Mouse (Mus musculus): ENCODE data around the gene Snx4. TPM values are rescaled to one million over a fixed set of nuclear protein-coding genes. Genes with fewer than 3 reads are reported as not detected.

Gene Snx4
- polyA plus RNA-seq, 1 experiment = 10.3 TPM

DNA sequence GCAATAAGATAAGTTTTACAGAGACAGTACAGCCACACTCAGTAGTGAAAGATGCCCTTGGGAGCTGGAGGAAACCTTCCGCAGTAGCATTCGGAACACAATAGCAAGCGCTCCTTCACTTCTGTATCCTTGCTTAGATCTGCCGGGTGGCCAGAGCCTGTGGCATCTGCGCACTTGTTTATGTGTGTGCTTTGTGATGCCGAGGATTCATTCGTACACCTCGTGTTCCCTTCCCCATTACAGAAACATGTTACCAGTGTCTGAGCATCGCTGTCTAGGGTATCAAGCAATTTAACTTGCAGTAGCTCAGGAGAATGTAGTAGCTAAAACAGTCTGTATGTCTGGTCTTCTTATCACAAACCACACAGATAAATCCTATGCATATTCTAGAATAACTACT, 44.1 kb downstream of the Snx4 start:
- H3K4me1 ChIP-seq (ENCODE audit: control insufficient read depth, insufficient read depth, insufficient read length, low read length) = no peaks in the 10 kb centered on the region
- H3K27ac ChIP-seq (ENCODE audit: insufficient read depth, low read depth, low read length) = no peak overlapping the region
- no peak for TF ChIP-seq CTCF (IDR thresholded peaks at IDR 0.05; ENCODE audit: extremely low read depth, insufficient read length, insufficient replicate concordance, low read depth, low read length)
- TF ChIP-seq POLR2A (IDR thresholded peaks at IDR 0.05; ENCODE audit: low read depth, low read length) = no peak
- H3K4me3 ChIP-seq (ENCODE audit: low read depth, low read length) = no peak overlapping the region
- H3K36me3 ChIP-seq (ENCODE audit: control insufficient read depth, insufficient read depth, low read length) = peaks cover 62% of the 10 kb centered on the region
- 96% methylated on average over 9 of the region's 9 CpGs for WGBS
- H3K27me3 ChIP-seq (ENCODE audit: control insufficient read depth, insufficient read depth, low read length) = no peaks in the 10 kb centered on the region

DNA sequence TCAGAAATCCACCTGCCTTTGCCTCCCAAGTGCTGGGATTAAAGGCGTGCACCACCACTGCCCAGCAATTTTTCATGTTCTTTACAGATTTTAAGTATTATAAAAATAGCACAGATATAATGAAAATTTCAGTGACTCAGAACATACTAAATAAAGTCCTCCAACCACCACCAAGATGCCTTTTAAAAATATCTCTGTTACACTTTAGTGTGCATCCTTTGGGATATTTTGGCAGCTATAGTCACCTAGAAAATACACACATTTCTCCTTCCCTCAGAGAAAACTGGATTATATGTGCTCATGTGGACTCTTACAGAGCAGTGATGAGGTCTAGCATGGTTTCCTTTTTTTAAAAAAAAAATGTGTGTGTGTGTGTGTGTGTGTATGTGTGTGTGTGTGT, 46.3 kb downstream of the Snx4 start:
- Histone ChIP-seq H3K4me1 (ENCODE audit: control insufficient read depth, insufficient read depth, insufficient read length, low read length) (no peaks in the 10 kb centered on the region), H3K27ac (ENCODE audit: insufficient read depth, low read depth, low read length) (no peak overlapping the region), H3K27me3 (ENCODE audit: control insufficient read depth, insufficient read depth, low read length) (no peaks in the 10 kb centered on the region), H3K4me3 (ENCODE audit: low read depth, low read length) (no peak overlapping the region), H3K36me3 (ENCODE audit: control insufficient read depth, insufficient read depth, low read length) (peaks cover 48% of the 10 kb centered on the region)
- WGBS = 100% methylated on average over 1 of the region's 1 CpGs
- no peak for TF ChIP-seq POLR2A (IDR thresholded peaks at IDR 0.05; ENCODE audit: low read depth, low read length)
- TF ChIP-seq CTCF (IDR thresholded peaks at IDR 0.05; ENCODE audit: extremely low read depth, insufficient read length, insufficient replicate concordance, low read depth, low read length) = no peak

DNA sequence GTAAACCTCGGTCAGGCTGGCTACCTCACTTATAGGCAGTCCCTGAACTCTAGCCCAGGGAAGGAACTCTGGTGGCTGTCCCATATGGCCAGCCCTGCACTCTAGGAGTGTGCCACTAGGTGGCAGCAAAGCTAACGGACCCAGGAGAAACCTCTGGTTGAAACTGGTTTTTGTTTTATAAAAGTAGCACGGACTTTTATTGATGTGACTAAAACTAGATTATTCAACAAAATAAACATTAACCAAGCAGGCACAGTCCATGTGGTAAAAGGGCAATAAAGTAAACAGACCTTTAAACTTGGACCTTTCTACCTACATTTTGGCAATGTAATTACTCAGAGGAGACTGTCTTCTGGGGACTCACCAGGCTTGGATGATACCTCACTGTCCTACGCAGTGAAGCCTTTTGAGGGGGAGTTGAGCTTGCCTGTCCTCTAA, 55.4 kb downstream of the Snx4 start:
- TF ChIP-seq CTCF (IDR thresholded peaks at IDR 0.05; ENCODE audit: extremely low read depth, insufficient read length, insufficient replicate concordance, low read depth, low read length) (peak; percentile 93; the same call in 1 of the 2 replicates), POLR2A (IDR thresholded peaks at IDR 0.05; ENCODE audit: low read depth, low read length) (no peak)
- Histone ChIP-seq H3K4me1 (ENCODE audit: control insufficient read depth, insufficient read depth, insufficient read length, low read length) (peaks cover 9% of the 10 kb centered on the region; the same call in 1 of the 2 replicates), H3K27me3 (ENCODE audit: control insufficient read depth, insufficient read depth, low read length) (no peaks in the 10 kb centered on the region), H3K4me3 (ENCODE audit: low read depth, low read length) (no peak overlapping the region), H3K36me3 (ENCODE audit: control insufficient read depth, insufficient read depth, low read length) (peaks cover 7% of the 10 kb centered on the region), H3K27ac (ENCODE audit: insufficient read depth, low read depth, low read length) (peak overlapping the region; percentile 27; the same call in 1 of the 2 replicates)
- WGBS = 3% methylated on average over 4 of the region's 4 CpGs

DNA sequence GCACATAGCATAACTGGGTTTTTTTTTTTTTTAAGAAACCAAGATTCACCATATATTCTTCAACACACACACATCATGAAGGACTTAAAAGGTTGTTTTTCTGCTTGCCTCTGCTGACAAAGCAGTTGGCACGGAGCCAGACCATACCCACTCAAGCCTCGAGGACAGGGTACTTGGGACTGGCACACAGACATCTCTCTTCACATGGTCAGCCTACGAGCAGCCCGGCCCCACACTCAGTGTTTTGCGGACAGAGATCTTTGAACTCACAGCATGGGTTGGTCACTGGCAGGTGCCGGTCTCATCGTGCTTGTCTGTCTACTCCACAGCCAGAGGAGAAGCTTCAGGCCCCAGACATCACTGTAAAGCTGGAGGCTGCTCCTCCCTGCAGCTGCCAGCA, 56.5 kb downstream of the Snx4 start:
- peaks cover 9% of the 10 kb centered on the region; the same call in 1 of the 2 replicates for H3K4me1 ChIP-seq (ENCODE audit: control insufficient read depth, insufficient read depth, insufficient read length, low read length)
- 34% methylated on average over 7 of the region's 7 CpGs for WGBS

DNA sequence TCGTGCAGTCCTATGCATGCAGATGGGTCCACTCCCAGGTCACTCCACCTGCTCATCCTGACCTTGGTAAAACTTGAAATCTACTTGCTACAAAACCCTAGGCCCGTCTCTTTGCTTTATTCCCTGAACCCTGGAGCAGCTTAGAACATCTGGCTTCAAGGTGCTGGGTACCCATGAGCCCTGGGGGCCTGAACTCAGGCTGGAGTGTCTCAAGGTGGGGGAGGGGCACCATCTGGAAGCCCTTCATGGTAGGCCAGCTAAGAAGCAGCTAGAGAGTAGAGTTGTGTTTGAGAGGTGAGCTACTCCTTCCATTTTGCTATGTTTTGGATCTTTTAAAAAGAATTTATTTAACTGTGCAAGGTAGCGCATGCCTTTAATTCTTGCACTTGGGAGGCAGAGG, 57.8 kb downstream of the Snx4 start:
- H3K27me3 ChIP-seq (ENCODE audit: control insufficient read depth, insufficient read depth, low read length) = no peaks in the 10 kb centered on the region
- no peak overlapping the region for H3K4me3 ChIP-seq (ENCODE audit: low read depth, low read length)
- H3K27ac ChIP-seq (ENCODE audit: insufficient read depth, low read depth, low read length) = no peak overlapping the region
- no peak for TF ChIP-seq CTCF (IDR thresholded peaks at IDR 0.05; ENCODE audit: extremely low read depth, insufficient read length, insufficient replicate concordance, low read depth, low read length)
- TF ChIP-seq POLR2A (IDR thresholded peaks at IDR 0.05; ENCODE audit: low read depth, low read length) = no peak
- 87% methylated on average over 3 of the region's 3 CpGs for WGBS
- H3K36me3 ChIP-seq (ENCODE audit: control insufficient read depth, insufficient read depth, low read length) = peaks cover 5% of the 10 kb centered on the region
- peaks cover 9% of the 10 kb centered on the region; the same call in 1 of the 2 replicates for H3K4me1 ChIP-seq (ENCODE audit: control insufficient read depth, insufficient read depth, insufficient read length, low read length)

More for the DNA sequence above, 56.5 kb downstream of the Snx4 start:
- Histone ChIP-seq H3K27me3 (ENCODE audit: control insufficient read depth, insufficient read depth, low read length) (no peaks in the 10 kb centered on the region), H3K27ac (ENCODE audit: insufficient read depth, low read depth, low read length) (no peak overlapping the region), H3K36me3 (ENCODE audit: control insufficient read depth, insufficient read depth, low read length) (peaks cover 7% of the 10 kb centered on the region), H3K4me3 (ENCODE audit: low read depth, low read length) (no peak overlapping the region)
- TF ChIP-seq CTCF (IDR thresholded peaks at IDR 0.05; ENCODE audit: extremely low read depth, insufficient read length, insufficient replicate concordance, low read depth, low read length) = no peak
- no peak for TF ChIP-seq POLR2A (IDR thresholded peaks at IDR 0.05; ENCODE audit: low read depth, low read length)

DNA sequence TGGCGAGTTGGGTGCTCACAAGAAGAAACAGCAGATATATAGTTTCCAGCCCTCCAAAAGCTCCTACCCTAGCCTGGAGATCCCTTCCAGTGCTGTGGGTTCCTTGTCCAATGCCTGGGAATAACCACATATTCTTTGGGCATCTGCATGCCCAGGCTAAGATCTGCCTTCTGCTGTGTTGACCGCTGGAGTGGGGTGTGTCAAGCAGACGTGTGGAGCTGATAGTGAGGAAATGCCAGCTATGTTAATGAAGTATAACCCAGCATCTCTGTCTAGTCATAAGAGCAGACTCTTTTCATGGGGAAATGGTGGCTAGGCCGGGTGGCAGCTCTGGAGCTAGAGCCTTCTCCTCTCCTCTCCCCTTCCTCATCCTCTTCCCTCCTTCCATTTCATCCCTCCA, 64.4 kb downstream of the Snx4 start:
- Histone ChIP-seq H3K27me3 (ENCODE audit: control insufficient read depth, insufficient read depth, low read length) (no peaks in the 10 kb centered on the region), H3K36me3 (ENCODE audit: control insufficient read depth, insufficient read depth, low read length) (no peaks in the 10 kb centered on the region), H3K4me1 (ENCODE audit: control insufficient read depth, insufficient read depth, insufficient read length, low read length) (no peaks in the 10 kb centered on the region), H3K27ac (ENCODE audit: insufficient read depth, low read depth, low read length) (no peak overlapping the region), H3K4me3 (ENCODE audit: low read depth, low read length) (no peak overlapping the region)
- 78% methylated on average over 4 of the region's 4 CpGs for WGBS
- TF ChIP-seq CTCF (IDR thresholded peaks at IDR 0.05; ENCODE audit: extremely low read depth, insufficient read length, insufficient replicate concordance, low read depth, low read length) = no peak
- no peak for TF ChIP-seq POLR2A (IDR thresholded peaks at IDR 0.05; ENCODE audit: low read depth, low read length)

DNA sequence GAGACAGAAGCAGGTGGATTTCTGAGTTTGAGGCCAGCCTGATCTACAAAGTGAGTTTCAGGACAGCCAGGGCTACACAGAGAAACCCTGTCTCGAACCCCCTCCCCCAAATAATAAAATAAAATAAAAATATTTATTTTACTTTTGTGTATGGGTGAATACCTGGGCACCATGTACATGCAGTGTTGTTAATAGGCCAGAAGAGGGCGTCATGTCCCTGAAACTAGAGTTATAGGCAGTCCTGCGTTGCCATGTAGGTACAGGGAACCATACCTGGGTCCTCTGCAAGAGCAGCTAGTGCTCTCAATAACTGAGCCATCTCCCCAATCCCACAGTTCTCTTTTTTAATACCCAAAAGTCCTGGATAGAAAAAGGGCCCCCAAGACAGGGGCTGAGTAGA, 66.4 kb downstream of the Snx4 start:
- H3K27ac ChIP-seq (ENCODE audit: insufficient read depth, low read depth, low read length) = no peak overlapping the region
- no peaks in the 10 kb centered on the region for H3K4me1 ChIP-seq (ENCODE audit: control insufficient read depth, insufficient read depth, insufficient read length, low read length)
- H3K4me3 ChIP-seq (ENCODE audit: low read depth, low read length) = no peak overlapping the region
- no peaks in the 10 kb centered on the region for H3K36me3 ChIP-seq (ENCODE audit: control insufficient read depth, insufficient read depth, low read length)
- no peaks in the 10 kb centered on the region for H3K27me3 ChIP-seq (ENCODE audit: control insufficient read depth, insufficient read depth, low read length)
- no peak for TF ChIP-seq POLR2A (IDR thresholded peaks at IDR 0.05; ENCODE audit: low read depth, low read length)
- TF ChIP-seq CTCF (IDR thresholded peaks at IDR 0.05; ENCODE audit: extremely low read depth, insufficient read length, insufficient replicate concordance, low read depth, low read length) = no peak
- WGBS = 63% methylated on average over 3 of the region's 3 CpGs
